Mouse (Mus musculus) lung, embryonic 16.5 days (tissue): ENCODE measurements around the gene Ggt7. TPM values are rescaled to one million over a fixed set of nuclear protein-coding genes. Genes with fewer than 3 reads are reported as not detected.

Experiments used
- polyA plus RNA-seq: library from polyadenylated mRNA; unstranded; fragments of >200 nt; fragmentation: Nextera tagmentation; extraction: Ambion mirVana; gene quantifications from 2 replicates; pipeline ENCODE4 v1.2.1, GENCODE M21; 2015

The Ggt7 gene
- polyA plus RNA-seq, 1 experiment from 2014 or later: 3.5 TPM

Other genes with a start within 250 kb of the Ggt7 start
- gene Map1lc3a, start 241.9 kb downstream of the Ggt7 start, polyA plus RNA-seq: 160 and 185 TPM in 2 replicates
- gene Pigu, start 160.8 kb downstream of the Ggt7 start, polyA plus RNA-seq: 50.0 and 54.9 TPM in 2 replicates
- 20.3 and 22.8 TPM in 2 replicates for gene Trp53inp2, start 137.2 kb downstream of the Ggt7 start, polyA plus RNA-seq
- 16.5 and 18.0 TPM in 2 replicates for gene Ncoa6, start 44.3 kb downstream of the Ggt7 start, polyA plus RNA-seq
- gene Acss2, start 289 bp downstream of the Ggt7 start, polyA plus RNA-seq: 11.0 and 13.6 TPM in 2 replicates
- 27.7 and 32.0 TPM in 2 replicates for gene Gss, start 74.6 kb upstream of the Ggt7 start, polyA plus RNA-seq
- gene Myh7b, start 93.0 kb upstream of the Ggt7 start, polyA plus RNA-seq: 0.18 and 0.75 TPM in 2 replicates
- 119 and 123 TPM in 2 replicates for gene Trpc4ap, start 174.1 kb upstream of the Ggt7 start, polyA plus RNA-seq
- gene Edem2, start 211.2 kb upstream of the Ggt7 start, polyA plus RNA-seq: 47.0 and 49.0 TPM in 2 replicates
- not detected in 2 replicates for gene Gm17581, start 217.6 kb upstream of the Ggt7 start, polyA plus RNA-seq
- 16.3 and 16.8 TPM in 2 replicates for gene Procr, start 232.9 kb upstream of the Ggt7 start, polyA plus RNA-seq